Mouse (Mus musculus) layer of hippocampus, adult 8-10 months (tissue): Measurements from ENCODE around the gene Catsperz. TPM values are rescaled to one million over a fixed set of nuclear protein-coding genes. Genes with fewer than 3 reads are reported as not detected.
"Not testable (repeated sequence)": the region's sequence is repeated elsewhere in the genome, so short reads cannot be mapped to it uniquely, and the experiment has no call there.

Experiments
- DNase-seq, 2 experiments: peaks; one replicate each; pipeline ENCODE4 v3.0.0; 2022; ENCODE audit warnings: low spot score in 2 of 2
- microRNA-seq, 2 experiments: library from miRNA; unstranded; fragments of <30 nt; microRNA quantifications; one replicate each; pipeline ENCODE4 v1.2.0; 2022
- total RNA-seq, 4 experiments: library from RNA; stranded (reverse); gene quantifications; 2 replicates each; pipeline ENCODE4 v1.2.4; 2022

Gene Catsperz
- total RNA-seq, 4 experiments from 2014 or later = 10.4 to 11.4 (median 11.0) TPM

DNA sequence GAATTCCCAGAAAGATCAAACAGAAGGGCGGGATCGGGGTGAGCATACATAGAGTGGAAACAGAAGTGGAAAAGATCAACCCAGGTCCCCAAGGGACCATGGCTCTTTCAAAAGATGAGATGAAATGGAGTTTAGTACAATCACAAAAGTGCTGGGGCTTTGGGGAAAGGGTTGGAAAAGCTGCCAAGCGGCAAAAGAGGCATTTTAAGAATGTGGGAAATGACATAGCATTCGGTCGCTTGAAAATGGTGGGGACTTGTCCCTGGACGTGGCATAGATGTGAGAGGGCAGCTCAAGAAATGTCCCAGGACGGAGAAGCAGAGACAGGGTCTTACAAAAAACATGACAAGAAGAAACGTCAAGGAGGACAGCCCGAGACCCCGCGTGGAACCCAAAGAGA lies 16.2 kb downstream of the Catsperz start:
- no peak for DNase-seq

DNA sequence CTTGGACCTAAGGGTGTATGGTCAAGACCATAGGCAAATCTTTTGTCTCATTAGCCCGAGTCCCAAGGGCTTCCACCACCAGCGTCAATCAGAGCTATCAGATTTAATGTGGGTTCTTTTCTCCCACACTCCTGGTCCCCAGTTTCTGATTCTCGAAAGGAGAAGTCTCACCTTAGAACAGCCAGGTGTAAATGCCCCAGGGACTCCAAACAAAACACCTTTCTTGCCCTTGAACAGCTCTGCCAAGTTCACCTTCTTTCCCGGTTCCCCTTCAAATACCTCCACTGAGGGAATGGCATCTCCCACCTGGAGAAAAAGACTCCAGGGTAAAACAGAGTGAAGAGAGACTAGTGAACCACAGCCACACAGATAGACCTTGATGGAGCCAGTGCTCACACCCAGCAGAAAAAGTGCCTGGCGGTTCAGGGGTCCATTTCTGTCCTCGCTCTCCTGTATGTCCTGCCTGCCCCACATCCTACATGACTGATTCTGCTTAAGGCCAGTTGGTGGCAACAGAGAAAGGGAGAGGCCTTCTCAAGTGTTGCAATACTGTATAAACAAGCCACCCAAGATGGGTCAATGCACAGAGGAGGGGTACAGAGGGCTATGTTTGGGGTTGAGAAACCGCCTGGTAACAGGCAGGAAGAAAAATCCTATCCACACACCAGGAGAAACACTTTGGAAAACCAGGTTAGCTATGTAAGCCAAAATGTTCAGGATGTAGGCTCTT lies 17.2 kb downstream of the Catsperz start:
- no peak for DNase-seq

GRCm38 (mm10) chr19:6907094-6907493 lies 18.1 kb downstream of the Catsperz start:
- DNase-seq = no peak

GRCm38 (mm10) chr19:6906199-6906598 lies 19.0 kb downstream of the Catsperz start:
- no peak for DNase-seq

GRCm38 (mm10) chr19:6905498-6906159 lies 19.6 kb downstream of the Catsperz start:
- DNase-seq = no peak

GRCm38 (mm10) chr19:6904846-6905245 lies 20.3 kb downstream of the Catsperz start:
- no peak for DNase-seq

DNA sequence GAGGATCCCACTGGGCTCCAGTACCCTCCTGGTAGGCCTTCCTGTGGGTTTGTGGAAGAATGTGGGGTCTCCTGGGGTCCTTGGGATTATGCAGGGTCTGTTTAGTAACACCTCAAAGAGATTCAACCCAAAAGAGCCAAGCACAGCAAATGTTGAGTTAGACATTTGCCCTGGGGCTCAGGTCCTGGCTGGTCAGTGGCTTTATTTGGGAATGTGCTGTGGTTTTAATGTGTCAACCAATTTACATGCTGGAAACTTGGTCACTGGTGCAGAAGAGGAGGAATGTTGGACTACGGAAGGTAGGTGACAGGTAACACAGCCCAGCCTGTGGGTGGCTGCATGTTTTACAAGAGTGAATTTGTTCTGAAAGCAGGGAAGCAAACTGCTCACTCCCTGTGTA lies 22.1 kb downstream of the Catsperz start:
- no peak for DNase-seq

- DNase-seq = no peak
Observed at GRCm38 (mm10) chr19:6899641-6900040, 25.5 kb downstream of the Catsperz start.

DNA sequence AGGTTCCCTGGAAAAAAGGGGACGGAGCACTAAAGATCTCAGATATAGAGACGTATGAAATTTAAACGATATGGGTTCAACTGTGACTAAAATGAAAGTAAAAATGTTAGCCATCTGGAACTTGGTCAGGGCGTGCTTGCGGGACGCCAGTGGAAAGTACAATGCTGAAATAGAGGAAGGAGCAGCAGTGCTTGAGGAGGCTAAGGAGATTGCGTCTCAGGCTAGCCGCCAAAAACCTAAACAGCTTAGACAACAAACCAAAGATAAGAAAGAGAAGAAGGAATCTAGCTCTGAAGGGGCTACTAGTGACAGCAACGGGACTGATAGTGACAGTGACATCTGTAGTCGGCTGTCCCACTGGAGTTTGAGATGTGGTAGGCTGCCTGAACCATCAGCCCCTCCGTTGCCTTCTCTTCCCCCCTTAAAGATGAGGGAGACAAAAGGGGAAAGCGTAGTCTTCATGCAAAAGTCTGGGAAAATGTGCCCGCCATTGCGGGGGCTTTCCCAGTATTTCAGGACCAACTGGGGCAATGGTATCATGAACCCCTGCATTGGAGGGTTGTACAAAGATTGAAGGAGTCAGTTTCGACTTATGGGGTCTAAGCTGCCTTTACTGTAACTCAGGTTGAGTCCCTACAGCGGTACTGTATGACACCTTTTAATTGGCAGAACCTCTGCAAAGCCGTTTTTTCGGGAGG lies 29.4 kb downstream of the Catsperz start:
- DNase-seq = not testable (repeated sequence)

DNA sequence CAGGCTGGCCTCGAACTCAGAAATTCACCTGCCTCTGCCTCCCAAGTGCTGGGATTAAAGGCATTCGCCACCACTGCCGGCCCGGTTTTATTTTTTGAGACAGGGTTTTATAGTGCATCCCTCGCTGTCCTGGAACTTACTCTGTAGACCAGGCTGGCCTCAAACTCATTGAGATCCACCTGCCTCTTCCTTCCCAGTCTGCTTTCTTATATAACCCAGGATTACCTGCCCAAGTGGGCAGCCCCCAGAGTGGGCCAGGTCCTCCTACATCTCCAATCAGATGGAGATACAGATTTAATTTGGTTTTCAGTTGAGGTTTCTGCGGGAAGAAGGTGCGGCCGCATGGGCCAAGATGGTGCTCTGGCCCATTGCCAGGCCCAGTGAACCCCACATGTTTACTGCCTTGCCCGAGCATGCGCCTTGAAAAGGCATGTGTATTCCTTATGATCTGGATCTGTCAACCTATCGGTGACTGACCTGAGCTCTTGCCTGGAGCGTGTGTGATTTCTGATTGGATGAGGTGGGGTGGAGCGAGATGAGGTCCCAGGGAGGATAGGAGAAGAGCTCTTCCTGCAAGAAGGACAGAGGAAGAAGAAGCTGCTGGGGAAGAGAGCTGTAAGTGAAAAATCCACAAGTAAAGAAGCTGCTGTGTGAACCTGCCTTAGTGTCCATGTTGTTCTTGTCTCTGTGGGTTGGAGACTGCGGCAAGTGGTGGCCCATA lies 31.3 kb downstream of the Catsperz start:
- no peak for DNase-seq

DNA sequence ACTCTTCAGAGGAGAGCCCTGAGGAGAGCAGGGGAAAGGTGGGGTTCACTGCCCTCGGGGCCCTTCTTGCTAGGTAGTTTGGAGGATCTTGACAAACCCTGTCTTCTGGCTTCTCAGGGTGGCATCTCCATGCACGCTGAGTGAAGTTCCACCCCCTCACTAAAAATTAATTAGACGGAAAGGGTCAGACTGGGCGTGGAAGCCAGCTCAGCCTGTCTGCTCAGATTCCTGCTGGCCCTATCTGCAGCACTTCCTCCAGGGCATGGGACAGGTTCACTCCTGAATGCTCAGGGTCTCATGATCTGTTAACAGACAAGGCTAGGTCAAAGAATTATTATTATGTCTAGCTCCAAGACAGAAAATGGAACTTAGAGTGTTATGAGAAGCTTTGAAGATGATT lies 32.7 kb downstream of the Catsperz start:
- no peak for DNase-seq

DNA sequence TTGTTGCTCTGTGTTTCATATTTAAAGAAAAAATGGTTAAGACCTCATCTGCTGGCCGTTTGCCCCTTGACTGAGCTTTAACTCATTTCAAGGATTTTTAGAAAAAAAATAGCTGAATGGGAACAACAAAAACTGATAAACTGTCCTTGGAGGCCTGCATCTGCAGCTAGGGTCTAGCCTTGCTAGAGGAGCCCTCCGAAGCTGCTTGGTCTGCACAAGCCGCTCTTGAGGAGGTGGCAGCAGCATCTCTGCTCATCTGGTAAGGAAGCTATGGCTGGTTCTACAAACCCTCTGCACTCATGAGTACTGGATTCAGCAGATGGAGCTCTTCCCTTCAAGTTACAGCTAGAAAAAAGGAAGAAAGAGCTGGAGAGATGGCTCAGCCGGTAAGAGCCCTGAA lies 47.2 kb downstream of the Catsperz start:
- no peak for DNase-seq

- no peak for DNase-seq
Observed at GRCm38 (mm10) chr19:6876799-6877198, 48.4 kb downstream of the Catsperz start.

GRCm38 (mm10) chr19:6875834-6876233 lies 49.3 kb downstream of the Catsperz start:
- no peak for DNase-seq

DNA sequence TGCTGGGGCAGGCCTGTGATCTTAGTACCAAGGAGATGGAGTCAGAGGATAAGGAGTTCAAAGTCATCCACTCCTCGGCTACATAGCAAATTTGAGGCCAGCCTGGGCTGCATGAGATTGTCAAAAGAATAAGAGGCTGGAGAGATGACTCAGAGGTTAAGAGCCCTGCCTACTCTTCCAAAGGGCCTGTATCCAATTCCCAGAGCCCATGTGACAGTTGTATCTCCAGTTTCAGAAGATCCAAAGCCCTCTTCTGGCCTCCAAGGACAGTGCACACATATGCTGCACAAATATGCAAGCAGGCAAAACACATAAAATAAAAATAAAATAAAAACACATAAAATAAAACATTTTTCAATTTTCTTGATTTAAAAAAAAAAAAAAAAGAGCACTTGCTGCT lies 50.9 kb downstream of the Catsperz start:
- no peak for DNase-seq

DNA sequence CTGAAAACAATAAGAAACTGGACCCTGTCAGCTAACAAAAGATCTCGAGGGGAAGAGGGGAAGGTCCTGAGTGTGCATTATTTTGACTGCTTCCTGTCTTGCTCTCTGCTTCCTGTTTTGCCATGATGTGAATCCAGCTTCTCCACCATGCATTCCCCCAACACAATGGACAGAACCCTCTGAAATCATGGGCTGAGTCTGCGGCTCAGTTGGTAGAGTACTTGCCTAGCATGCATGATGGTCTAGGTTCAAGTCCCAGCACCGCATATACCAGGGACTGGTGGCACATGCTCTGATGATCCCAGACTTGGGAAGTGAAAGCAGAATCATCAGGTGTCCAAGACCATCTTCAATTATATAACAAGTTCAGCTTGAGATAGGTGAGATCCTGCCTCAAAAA lies 52.5 kb downstream of the Catsperz start:
- DNase-seq = no peak

Small RNA genes lying within 50 kb of the gene (microRNA-seq; reads per million reads assigned to microRNA genes)
- gene Mir6990 = 3.8 to 6.1 reads per million in 2 experiments

Other genes with a start within 250 kb of the Catsperz start
- 10 to 100 TPM; 33.7 to 42.9 (median 37.6) TPM for gene Rps6ka4, start 84.7 kb downstream of the Catsperz start, total RNA-seq
- gene Ccdc88b, start 67.2 kb downstream of the Catsperz start, total RNA-seq = 10 to 100 TPM in 3 of 4 experiments, 1 to 10 TPM in 1; 7.5 to 17.4 (median 12.6) TPM
- gene Trmt112, start 15.7 kb downstream of the Catsperz start, total RNA-seq = 10 to 100 TPM; 40.3 to 53.0 (median 45.6) TPM
- gene Prdx5, start 15.3 kb downstream of the Catsperz start, total RNA-seq = 100 to 1,000 TPM; 279 to 406 (median 342) TPM
- gene Esrra, start 3.6 kb downstream of the Catsperz start, total RNA-seq = 10 to 100 TPM; 54.2 to 76.0 (median 64.8) TPM
- 10 to 100 TPM; 13.4 to 23.1 (median 15.8) TPM for gene Kcnk4, start 9.1 kb upstream of the Catsperz start, total RNA-seq
- gene Bad, start 16.5 kb upstream of the Catsperz start, total RNA-seq = 10 to 100 TPM; 32.5 to 39.8 (median 37.3) TPM
- 100 to 1,000 TPM in 3 of 4 experiments, 10 to 100 TPM in 1; 92.5 to 107 (median 104) TPM for gene Gpr137, start 17.1 kb upstream of the Catsperz start, total RNA-seq
- 10 to 100 TPM; 55.4 to 81.1 (median 63.5) TPM for gene Ppp1r14b, start 49.6 kb upstream of the Catsperz start, total RNA-seq
- gene Plcb3, start 51.1 kb upstream of the Catsperz start, total RNA-seq = 10 to 100 TPM; 13.4 to 19.9 (median 18.0) TPM
- 100 to 1,000 TPM in 1 of 4 experiments, 10 to 100 TPM in 3; 63.5 to 104 (median 83.1) TPM for gene Fkbp2, start 55.1 kb upstream of the Catsperz start, total RNA-seq
- gene Vegfb, start 62.3 kb upstream of the Catsperz start, total RNA-seq = 10 to 100 TPM; 80.4 to 93.8 (median 90.1) TPM
- 10 to 100 TPM; 26.1 to 29.9 (median 29.5) TPM for gene Dnajc4, start 67.2 kb upstream of the Catsperz start, total RNA-seq
- gene Nudt22, start 70.7 kb upstream of the Catsperz start, total RNA-seq = 10 to 100 TPM; 13.7 to 17.4 (median 14.2) TPM
- gene Trpt1, start 70.8 kb upstream of the Catsperz start, total RNA-seq = 10 to 100 TPM; 16.5 to 20.8 (median 16.6) TPM
- 10 to 100 TPM in 2 of 4 experiments, 1 to 10 TPM in 2; 3.7 to 17.8 (median 9.2) TPM for gene Fermt3, start 94.1 kb upstream of the Catsperz start, total RNA-seq
- 100 to 1,000 TPM; 155 to 228 (median 191) TPM for gene Stip1, start 114.6 kb upstream of the Catsperz start, total RNA-seq
- gene Macrod1, start 131.4 kb upstream of the Catsperz start, total RNA-seq = 10 to 100 TPM; 19.2 to 21.4 (median 20.1) TPM
- gene Flrt1, start 180.3 kb upstream of the Catsperz start, total RNA-seq = 10 to 100 TPM; 18.9 to 23.5 (median 21.5) TPM